Mouse (Mus musculus) ovary, postnatal 10 days (tissue): Measurements from ENCODE around the gene Ulk4.

Experiments
- DNase-seq: peaks from one replicate; pipeline ENCODE4 v3.0.0; 2022; ENCODE audit warnings: low spot score

Ulk4 gene

DNA sequence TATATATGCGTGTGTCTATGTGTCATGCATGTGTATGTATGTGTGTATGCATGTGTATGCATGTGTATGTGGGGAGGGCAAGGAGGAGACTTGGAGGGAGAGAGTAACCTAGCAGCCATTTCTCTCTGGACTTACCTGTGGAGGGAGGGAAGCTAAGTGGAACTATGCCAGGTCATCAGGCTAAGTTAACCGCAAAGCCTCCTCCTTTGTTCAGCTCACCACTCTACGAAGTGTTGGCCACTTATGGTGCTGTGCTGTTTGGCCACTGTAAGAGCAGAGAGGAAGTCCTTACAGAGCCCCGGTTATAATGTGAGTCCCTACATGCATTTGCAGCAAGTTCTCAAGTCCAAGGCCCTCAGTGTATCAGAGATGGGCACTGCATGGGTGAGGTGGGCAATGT lies 300.1 kb downstream of the Ulk4 start:
- DNase-seq, result no peak

DNA sequence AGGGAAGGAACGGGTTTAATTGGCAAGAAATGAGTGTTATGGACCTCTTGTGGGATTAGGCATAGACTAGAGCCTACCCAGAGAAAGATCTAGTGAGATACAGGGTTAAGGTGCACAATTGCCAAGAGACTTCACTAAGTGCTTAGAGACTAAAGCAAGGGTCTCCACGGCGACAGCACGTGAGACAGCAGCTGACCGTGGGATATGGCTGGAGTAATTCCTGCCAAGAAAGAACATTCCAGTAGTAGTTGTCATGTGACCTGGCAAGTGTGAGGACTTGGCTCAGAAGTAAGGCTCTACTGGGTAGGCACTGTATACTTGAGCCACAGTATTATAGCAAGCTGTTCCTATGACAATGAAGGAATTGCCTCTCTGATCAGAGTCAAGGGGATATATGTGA lies 300.8 kb downstream of the Ulk4 start:
- no peak for DNase-seq

DNA sequence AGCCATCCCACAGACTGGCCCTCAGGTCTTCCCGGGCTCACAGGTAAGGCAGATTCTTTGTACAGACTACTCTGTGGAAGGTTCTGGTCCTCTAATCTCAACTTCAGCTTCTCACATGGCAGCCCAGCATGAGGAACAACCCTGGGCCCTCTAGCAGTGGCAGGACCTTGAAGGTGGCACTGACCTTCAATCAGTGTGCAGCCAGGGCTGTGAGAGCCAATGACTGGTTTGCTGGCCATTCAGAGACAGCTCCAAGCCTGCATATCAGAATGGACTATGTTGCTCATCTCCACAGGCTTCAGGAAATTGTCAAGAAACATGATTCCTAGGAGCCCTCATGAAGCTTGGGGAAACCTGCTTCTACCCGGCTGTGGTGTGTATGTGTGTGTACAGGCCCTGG lies 302.8 kb downstream of the Ulk4 start:
- DNase-seq, result no peak

DNA sequence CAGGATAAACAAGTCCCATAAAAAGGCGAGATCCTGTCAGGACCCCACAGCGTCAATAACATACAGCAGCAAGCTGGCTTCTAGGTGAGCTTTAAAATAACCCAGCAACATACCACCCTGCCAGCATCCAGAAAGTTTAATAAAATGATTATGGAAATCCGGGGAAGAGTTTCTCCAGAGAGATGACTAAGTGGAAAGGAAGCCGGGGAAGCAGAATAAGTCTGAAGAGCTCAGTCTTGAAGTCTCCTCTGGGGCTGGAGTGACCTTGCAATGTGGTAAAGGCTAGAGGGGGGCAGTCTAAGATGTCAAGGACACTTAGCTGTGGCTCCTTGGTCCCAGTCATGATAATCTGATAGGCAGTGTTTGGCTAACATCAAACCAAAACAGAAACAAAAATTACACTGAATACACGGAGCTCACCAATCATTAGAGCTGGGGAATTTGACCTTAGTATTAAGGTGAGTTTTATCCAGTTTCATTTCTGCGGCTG lies 303.9 kb downstream of the Ulk4 start:
- no peak for DNase-seq

DNA sequence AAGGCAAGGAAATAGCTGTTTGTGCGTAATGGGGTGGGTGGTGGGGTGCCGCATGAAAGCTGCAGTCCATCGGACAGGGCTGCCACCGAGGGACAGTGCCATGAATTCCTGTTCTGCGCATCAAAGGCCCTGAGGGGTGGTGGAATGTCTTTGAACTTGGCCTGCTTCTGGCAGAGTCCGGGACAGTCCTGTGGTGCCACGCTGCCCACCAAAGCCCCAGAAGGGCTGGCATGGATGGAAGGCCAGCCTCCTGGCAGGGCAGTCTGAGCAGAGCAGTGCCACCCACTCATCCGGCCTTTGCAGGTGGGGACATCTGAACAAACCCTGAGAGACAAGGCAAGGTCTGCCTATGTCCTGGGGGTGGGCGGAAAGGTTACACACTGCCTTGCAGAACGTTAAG lies 312.0 kb downstream of the Ulk4 start:
- no peak for DNase-seq

DNA sequence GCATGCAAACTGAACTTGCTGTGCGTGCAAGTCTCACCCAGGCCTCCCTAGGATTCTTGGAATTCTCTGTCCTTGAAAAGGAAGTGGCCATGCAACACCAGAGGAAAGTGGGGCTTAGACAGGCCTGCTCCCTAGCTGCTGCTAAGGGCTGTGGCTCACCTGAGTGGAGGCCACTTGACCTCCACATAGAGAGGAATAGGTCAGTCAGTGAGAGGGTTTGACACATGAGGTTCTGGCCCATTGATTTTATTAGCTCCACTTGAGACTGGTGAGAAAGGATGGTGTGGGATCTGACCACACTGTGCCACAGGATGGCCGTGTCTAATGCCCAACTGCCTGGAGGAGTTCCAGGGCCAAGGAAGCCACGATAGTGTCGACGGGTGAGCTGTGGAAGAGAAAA lies 312.8 kb downstream of the Ulk4 start:
- DNase-seq, result no peak

DNA sequence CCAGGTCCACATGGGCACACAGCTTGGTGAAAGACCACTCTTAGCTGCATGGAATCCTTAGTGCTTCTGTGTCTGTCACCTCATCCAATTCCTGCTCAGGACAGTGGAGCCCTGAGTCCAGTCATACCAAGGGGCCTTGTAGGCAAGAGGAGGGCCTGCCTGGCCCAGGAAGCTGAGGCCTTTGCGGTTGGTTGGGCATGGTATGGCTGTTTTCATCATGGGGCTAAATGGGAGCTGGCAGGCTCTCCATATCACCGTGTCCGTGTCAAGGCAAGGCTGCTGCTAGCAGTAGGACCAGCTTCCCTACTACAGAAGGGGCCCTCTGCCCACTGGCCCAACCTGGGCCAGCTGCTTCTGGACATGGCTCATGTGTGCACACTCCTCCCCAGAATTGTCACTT lies 313.3 kb downstream of the Ulk4 start:
- no peak for DNase-seq

DNA sequence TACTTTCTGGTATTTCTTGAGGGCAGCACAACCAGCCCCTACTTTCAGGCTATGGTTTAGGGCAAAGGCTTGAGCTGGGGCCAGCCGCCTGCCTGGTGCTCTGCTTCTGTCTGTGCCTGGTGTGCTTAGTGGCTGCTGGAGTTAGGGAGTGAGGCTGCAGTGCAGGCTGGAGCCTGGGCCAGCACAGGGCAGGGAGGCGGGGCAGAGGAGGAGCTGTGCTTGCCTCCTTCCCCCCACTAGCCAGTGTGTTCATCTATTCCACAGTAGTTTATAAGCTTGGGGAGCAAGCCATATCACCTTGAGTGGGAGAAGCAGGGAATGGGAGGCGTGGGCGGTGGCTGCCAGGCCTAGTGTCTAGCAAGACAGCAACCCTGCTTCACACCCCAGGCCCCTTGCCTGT lies 313.9 kb downstream of the Ulk4 start:
- no peak for DNase-seq

DNA sequence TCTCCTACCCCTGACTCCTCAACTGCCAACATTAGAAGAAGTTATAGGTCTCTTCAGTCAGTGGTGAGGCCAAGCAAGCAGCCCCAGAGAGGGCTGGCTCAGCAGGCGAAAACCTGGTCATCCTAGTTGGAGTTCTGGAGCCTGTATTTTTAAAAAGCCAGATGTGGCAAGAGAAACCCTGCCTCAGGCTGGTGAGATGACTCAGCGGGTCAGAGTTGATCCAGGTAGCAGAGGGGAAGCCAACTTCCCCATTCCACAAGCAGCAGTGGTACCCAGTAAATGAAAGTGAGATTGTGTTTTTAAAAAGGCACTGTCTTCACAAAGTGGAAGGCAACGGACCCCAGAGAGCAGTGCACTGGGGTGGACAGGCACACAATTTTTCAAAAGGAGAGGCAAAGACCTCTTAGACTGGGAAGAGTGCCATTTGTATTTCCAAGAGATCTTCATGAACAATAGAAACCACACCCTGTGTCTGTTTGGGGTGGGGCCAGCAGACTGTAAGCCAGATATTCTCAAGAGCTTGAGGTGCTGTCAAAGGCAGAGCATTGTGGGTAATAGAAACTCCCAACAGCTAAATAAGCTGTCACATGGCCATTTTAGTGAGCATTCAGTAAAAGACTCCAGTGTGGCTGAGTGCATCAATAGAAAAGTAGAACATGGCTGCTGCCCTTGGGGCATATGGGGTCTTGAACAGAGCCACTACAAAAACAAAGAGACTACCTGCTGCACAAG lies 314.9 kb downstream of the Ulk4 start:
- no peak for DNase-seq

DNA sequence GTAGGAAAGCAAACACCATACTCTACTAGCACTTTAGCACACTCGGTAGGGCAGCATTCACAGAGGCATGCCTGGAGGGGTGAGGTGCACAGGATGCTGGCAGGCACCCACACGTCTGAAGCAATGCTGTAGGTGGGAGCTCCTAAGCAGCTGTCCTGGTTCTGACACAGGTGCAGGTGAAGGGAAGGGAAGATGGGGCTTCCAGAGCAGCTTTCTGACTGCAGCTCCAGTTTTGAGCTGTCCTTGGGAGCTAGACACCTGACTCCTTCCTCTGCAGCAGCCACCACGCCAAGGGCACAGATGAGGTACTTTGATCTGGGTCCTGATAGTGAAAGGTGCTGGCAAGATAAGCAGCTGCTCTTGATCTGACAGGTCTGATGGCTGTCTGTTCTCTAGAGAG lies 315.5 kb downstream of the Ulk4 start:
- no peak for DNase-seq

DNA sequence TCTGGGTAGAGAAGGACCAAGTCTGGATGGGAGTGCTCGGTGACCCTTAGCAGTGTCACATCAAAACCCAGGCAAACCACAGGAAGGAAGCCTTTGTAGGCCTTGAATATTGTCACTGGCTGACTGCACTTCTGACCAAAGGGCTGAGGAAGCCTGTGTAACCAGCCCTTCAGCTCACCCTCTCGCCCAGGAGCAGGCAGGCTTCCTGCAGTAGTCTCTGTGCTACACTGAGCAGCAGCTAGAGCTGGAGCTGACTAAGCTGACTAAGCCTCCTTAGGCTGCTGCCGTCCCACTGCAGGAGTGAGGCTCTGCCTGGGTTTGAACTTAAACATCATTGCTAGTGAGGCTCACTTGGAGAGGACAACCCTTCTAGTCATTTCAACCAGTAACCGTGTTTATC lies 316.4 kb downstream of the Ulk4 start:
- no peak for DNase-seq

DNA sequence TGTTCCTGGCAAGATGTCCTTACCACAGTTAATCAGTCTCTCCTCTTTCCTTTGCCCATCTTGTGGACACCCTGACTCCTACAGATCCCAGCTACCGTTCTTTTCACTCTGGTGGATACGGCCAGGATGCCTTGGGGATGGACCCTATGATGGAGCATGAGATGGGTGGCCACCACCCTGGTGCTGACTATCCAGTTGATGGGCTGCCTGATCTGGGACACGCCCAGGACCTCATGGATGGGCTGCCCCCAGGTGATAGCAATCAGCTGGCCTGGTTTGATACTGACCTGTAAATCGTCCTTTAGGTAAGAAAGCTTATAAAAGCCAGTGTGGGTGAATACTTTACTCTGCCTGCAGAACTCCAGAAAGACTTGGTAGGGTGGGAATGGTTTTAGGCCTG lies 317.8 kb downstream of the Ulk4 start:
- no peak for DNase-seq

DNA sequence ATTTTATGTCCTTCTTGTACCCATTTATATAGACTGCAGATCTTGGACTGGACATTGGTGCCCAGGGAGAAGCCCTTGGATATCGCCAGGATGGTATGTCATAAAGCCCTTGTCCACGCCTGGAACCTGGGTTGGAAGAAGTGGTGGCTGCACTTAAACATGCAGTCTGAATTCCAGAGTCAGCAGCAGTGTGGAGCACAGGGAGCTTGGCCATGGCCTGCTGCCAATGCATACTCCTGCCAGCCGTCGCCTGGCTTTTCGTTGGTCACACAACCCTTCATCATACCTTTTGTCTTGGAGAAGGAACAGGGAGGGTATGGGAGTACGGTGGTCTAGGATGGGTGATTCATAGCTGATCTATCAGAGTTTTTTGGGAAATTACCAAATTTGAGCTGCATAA lies 318.4 kb downstream of the Ulk4 start:
- DNase-seq, result no peak

DNA sequence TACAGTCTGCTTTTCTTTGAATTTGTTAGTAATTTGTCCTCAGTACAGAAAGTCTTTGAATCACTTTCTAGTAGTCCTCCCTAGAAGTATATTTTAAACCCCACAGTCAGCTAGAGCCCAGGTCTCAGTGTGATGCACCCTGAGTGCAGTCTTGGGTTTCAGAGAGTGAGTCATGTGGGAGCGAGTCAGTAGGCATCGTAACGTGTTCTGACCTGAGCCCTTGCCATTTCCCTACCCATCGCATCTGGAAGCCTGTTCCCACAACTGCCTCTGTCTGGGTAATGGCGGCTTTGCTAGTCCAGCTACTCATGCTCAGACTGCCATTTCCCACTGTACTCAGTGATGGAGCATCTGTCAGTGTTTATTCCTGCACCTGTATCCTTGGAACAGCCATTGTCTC lies 318.9 kb downstream of the Ulk4 start:
- no peak for DNase-seq

DNA sequence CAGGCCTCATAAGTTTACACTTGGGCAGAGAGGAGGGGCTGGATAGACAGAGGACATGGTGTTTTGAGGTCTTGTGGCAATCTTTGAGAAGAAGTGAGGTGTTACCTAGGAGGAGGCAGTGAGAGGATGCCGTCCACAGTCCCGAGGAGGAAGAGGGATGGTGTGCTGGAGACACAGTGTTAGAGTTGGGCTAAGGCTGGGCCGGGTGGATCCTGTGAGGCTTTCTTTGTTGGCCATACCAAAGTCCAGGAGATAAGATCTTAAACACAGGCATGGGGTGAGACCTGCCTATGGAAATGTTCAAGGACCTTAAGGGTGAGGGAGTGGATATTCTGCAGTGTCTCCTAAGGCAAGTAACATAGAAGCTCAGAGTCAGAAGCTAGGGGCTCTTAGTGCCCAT lies 325.1 kb downstream of the Ulk4 start:
- no peak for DNase-seq

DNA sequence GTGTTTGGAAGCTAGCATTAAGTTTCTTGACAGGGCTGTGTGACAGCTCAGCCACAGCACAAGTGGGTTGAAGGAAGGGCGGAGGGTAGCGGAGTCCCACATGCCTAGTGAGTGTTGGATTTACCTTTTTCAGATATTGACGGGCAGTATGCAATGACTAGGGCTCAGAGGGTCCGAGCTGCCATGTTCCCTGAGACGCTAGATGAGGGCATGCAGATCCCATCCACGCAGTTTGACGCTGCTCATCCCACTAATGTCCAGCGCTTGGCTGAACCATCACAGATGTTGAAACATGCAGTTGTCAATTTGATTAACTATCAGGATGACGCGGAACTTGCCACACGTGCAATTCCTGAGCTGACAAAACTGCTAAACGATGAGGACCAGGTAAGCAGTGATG lies 326.2 kb downstream of the Ulk4 start:
- no peak for DNase-seq

DNA sequence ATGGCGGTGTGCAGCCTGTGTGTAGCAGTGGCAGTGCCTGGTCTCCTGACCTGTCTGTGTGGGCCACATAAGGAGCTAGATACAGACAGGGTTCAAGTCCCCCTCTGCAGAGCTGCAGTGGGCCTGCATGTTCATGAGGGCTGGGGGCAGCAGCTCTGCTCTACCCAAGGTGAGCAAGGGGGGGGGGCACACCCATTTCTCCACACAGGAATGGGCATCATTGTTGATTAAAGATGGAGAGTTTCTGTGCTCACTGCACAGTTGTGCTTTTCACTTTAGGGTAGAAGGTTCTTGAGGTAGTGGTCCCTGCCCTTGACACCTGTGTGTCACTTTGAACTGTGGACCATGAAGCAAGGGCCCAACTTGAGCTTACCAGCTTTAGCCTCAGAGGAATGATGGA lies 328.2 kb downstream of the Ulk4 start:
- DNase-seq, result no peak

DNA sequence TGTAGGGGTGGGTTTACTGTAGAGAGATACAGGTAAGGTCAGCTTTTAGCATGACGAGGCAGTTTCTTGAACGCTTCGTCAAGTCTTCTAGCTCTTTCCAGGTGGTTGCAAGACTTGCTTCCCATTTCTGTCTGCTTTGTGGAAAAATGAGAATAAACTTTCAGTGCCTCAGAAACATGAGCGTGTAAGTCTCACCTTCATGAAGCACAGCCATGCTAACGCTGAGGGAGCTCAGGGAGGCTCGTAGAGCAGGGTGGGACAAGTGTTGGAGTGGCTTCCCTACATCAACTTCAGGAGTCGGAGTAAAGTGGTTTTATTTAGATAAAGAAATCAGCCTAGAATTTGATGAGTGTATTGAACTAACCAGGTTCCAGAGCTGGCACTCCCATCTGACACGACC lies 330.9 kb downstream of the Ulk4 start:
- no peak for DNase-seq

DNA sequence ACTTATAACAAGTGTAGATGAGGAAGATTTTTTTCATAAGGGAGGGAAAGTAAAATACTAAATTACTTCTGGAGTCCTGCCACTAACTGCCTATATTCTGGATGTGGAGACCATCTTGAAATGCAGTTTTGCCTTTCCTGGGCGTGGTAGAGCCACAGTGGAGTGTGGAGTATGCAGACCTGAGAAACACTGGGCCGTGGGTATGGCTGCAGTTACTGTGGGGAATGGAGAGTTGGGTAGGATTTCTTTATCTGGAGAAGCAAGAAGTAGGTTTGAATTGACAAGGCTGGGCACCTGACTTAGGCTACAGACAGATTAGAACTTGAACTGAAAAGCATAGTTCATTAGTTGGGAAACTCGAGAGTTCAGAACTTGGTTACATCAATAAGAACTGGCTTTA lies 332.8 kb downstream of the Ulk4 start:
- DNase-seq, result no peak

DNA sequence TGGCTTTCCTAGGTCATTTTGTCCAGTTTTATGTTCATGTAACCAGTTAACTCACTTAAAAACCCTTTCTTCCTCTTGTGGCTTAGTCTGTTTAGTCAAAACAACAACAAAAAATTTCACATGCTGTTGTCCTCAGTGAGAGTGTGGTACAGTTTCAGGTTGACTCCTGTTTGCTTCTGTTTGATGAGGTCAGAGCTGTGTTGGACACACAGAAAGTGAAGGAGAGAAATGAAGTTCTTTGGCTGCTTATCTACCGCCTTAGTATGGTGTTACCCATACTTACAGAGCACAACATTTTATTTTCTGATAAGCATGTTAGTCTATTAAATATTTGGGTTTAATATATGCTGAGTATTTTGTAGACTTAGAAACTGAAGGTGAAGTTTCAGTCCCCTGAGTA lies 333.2 kb downstream of the Ulk4 start:
- no peak for DNase-seq

DNA sequence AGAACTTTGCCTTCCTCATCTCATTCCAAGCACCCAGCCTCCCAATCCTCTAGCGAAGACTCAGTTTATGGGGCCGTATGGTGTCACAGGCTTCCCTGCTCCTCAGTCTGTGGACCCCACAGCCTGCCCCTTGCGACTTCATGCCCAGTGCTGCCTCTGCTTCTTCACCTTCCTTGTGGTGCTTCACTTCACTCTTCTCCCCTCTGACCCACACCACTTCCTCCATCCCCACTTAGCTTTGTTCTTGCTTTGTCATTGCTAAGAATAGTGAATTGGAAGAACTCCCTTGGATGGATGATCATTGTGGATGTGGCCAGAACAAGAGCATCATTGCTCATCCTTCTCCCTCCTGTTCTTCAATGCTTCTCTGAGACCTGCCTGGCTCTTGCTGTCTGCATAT lies 336.1 kb downstream of the Ulk4 start:
- no peak for DNase-seq

DNA sequence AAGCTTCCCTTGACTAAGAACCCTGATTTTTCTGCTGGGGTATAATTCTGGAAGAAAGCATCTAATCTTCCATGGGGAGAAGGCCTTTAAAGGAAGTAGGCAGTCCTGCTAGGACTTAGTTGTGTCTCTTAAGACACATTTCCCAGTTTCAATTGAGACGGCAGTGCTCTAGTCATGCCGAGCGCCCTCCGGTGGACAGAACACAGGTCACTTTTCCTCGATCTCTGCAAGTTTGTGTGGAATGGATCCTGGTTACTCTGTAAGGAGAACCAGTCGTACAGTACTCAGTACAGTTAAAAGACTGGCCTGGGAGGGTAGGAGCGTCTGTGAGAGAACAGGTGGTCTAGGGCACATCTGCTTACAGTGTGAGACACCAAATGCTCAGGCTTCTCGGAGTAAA lies 340.6 kb downstream of the Ulk4 start:
- DNase-seq, result no peak

DNA sequence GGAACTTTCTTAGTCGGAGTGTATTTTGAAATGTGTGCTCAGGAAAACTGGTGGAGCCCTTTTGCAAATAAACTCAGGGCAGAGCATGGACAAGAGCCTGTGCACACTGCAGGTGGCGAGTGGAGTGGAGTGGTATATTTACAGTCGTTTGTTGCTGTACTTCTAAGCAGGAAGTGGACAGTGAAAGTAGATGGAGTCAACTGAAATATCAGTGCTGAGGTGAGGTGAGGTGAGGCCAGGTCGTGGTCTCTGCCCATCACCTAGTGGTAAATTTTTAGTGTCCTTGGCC lies 341.4 kb downstream of the Ulk4 start:
- DNase-seq, result no peak

DNA sequence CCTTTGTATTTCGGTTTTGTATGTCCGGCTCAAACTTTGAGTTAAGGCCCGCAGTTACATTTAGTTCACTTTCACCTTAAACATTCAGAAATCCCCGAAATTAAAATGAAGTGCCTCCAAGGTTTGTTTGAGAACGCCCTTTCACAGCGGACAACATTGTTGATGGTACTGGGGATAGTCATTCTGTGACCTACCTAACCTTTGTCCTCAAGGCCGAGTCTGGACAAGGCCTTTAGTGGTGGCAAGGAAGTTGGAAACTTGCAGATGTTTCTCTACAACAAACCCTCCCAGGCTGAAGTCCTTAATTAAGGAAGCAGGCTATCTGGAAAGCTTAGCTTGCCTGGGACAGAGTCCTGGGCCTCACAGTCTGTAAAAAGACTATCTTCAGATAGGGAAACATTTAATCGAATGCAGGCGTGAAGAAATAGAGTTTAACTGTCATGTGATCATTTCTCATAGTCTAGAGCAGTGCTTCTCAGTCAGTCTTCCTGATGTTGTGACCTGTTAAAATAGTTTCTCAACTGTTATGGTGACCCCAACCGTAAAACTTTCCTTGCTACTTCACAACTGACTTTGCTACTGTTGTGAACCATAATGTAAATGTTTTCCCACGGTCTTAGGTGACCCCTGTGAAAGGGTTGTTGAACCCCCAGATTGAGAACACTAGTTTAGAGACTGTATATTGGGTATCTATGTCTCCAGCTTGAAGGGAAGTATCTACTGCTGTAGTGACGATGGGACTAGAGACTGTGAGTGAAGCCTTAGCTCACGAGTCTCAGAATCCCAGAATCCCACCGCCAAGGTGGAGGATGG lies 342.0 kb downstream of the Ulk4 start:
- DNase-seq, result no peak
